ENCODE assay signal across 12 mouse cellular contexts in the genomic region with DNA sequence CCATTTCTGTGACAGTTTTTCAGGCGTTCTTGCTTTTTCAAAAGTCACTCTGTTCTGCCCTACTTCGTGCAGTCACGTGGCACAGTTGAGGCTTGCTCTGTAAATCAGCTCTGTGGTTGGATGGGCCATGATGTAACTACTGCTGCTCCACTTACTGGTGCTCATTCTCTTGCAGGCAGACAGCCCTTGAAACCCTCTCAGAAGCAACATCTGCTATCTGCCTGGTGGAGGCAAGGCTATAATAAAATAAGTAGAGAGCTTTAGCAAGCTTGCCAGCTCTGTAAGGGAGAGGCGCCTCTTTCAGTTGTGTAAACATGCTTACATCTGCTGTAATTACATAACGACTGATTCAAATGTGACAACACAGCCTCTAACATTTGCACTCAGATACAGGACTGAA. TPM values are rescaled to one million over a fixed set of nuclear protein-coding genes. Genes with fewer than 3 reads are reported as not detected.
DNase-seq lines count a peak whose midpoint lies in the region.
"Had no signal": no experiment of that assay in that cellular context is flagged by ENCODE, and none has a peak within 500 bp of the region (broad histone marks: within the 10 kb centered on the region; RNA-seq: fewer than 3 reads in every experiment).

No protein-coding gene starts in this region.

- peak; percentile 86 for DNase-seq in right cerebral cortex, adult 18-20 months
- DNase-seq in right cerebral cortex, postnatal 4 days = no peak
- DNase-seq in frontal cortex, postnatal 25 days (ENCODE audit: low spot score in 2 of 2) = peak; percentile 31 to 36
- peak; percentile 84 to 85 for DNase-seq in left cerebral cortex, adult 9 months (ENCODE audit: low spot score in 2 of 2)
- DNase-seq in urinary bladder, postnatal 14 days (ENCODE audit: low spot score) = no peak
- no peak for DNase-seq in heart, postnatal 36 days
- no peak for DNase-seq in urinary bladder, postnatal 10 days (ENCODE audit: low spot score)
- DNase-seq: adrenal gland, postnatal 10 days; gastrocnemius, adult 2 months; lung, postnatal 36 days; spleen, adult 18-20 months; thymus, postnatal 25 days had no signal

- intact Hi-C loops in heart, postnatal 36 days (cut with DNase I) = no loop called here

RNA-seq across cellular contexts. Expression of a gene that starts 27.6 kb away (rescaled TPM):
- total RNA-seq in heart, postnatal 36 days (2021) = 10 to 100 TPM; 73.4 to 77.8 TPM

Comparison
In these comparisons a context has a peak if more than half of its experiments do, and no peak if none do; other contexts are left out.
1. DNase-seq: peak in right cerebral cortex, adult 18-20 months (single experiment), frontal cortex, postnatal 25 days (2 of 2) and left cerebral cortex, adult 9 months (2 of 2); none in right cerebral cortex, postnatal 4 days (single experiment), urinary bladder, postnatal 14 days (single experiment), heart, postnatal 36 days (0 of 2) and urinary bladder, postnatal 10 days (single experiment).